Mouse (Mus musculus): ENCODE data around the gene Slc17a7. TPM values are rescaled to one million over a fixed set of nuclear protein-coding genes. Genes with fewer than 3 reads are reported as not detected.

The Slc17a7 gene
- polyA plus RNA-seq, 1 experiment from 2014 or later: 0.56 TPM

DNA sequence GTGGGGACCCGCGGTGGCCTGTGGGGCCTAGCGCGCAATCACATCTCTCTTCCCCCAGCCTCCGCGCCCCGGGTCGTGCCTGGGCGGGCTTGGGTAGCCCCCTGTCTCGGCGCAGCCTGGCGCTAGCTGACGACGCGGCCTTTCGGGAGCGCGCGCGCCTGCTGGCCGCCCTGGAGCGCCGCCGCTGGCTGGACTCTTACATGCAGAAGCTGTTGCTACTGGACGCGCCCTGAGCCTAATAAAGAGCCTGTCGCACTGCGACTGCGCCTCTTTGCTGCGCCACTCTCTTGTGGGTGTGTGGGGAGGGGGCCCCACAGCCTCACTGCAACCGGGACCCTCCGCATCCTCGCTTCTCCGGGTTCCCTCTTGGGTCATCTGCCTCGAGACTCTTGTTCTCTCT lies 17.8 kb downstream of the Slc17a7 start:
- Histone ChIP-seq H3K27me3 (replicated peaks; ENCODE audit: insufficient read depth, low read length) (peaks cover 73% of the 10 kb centered on the region), H3K36me3 (ENCODE audit: insufficient read depth, low read length) (no peaks in the 10 kb centered on the region), H3K4me1 (ENCODE audit: insufficient read depth, low read depth, low read length) (peaks cover 4% of the 10 kb centered on the region; the same call in 1 of the 2 replicates), H3K9me3 (ENCODE audit: low read length) (no peaks in the 10 kb centered on the region), H3K4me2 (replicated peaks; ENCODE audit: low read depth, low read length) (no peak overlapping the region), H3K27ac (ENCODE audit: low read length) (no peak overlapping the region), H3K4me3 (ENCODE audit: low read depth, low read length) (no peak overlapping the region), H3K9ac (replicated peaks; ENCODE audit: low read depth) (no peak overlapping the region)
- ATAC-seq (0 out of 2 replicates have a peak, but pooled peaks have one; percentile 13), DNase-seq (ENCODE audit: low spot score) (no peak)
- TF ChIP-seq EP300 (IDR thresholded peaks at IDR 0.05) (no peak), CTCF (IDR thresholded peaks at IDR 0.05) (peak; percentile 39)
- WGBS: 6% methylated on average over 30 of the region's 35 CpGs

GRCm38 (mm10) chr7:45182199-45182601 lies 18.5 kb downstream of the Slc17a7 start:
- H3K27ac ChIP-seq (ENCODE audit: low read length): no peak overlapping the region
- H3K27me3 ChIP-seq (replicated peaks; ENCODE audit: insufficient read depth, low read length): peaks cover 67% of the 10 kb centered on the region
- ATAC-seq (peak; percentile 97), DNase-seq (ENCODE audit: low spot score) (peak; percentile 96)
- no peak overlapping the region for H3K9ac ChIP-seq (replicated peaks; ENCODE audit: low read depth)
- under 1% methylated on average over 33 of the region's 34 CpGs for WGBS
- TF ChIP-seq EP300 (IDR thresholded peaks at IDR 0.05) (no peak), CTCF (IDR thresholded peaks at IDR 0.05) (no peak)
- H3K4me2 ChIP-seq (replicated peaks; ENCODE audit: low read depth, low read length): peak overlapping the region; percentile 54
- peak overlapping the region; percentile 25 for H3K4me3 ChIP-seq (ENCODE audit: low read depth, low read length)
- no peaks in the 10 kb centered on the region for H3K36me3 ChIP-seq (ENCODE audit: insufficient read depth, low read length)
- H3K4me1 ChIP-seq (ENCODE audit: insufficient read depth, low read depth, low read length): peaks cover 4% of the 10 kb centered on the region; the same call in 1 of the 2 replicates
- no peaks in the 10 kb centered on the region for H3K9me3 ChIP-seq (ENCODE audit: low read length)

- 11% methylated on average over 11 of the region's 11 CpGs for whole genome bisulfite sequencing
- Histone ChIP-seq H3K9me3 (ENCODE audit: low read length) (no peaks in the 10 kb centered on the region), H3K27ac (ENCODE audit: low read length) (no peak overlapping the region), H3K4me2 (replicated peaks; ENCODE audit: low read depth, low read length) (peak overlapping the region; percentile 54), H3K27me3 (replicated peaks; ENCODE audit: insufficient read depth, low read length) (peaks cover 63% of the 10 kb centered on the region), H3K9ac (replicated peaks; ENCODE audit: low read depth) (no peak overlapping the region), H3K36me3 (ENCODE audit: insufficient read depth, low read length) (no peaks in the 10 kb centered on the region), H3K4me3 (ENCODE audit: low read depth, low read length) (peak overlapping the region; percentile 25), H3K4me1 (ENCODE audit: insufficient read depth, low read depth, low read length) (peaks cover 4% of the 10 kb centered on the region; the same call in 1 of the 2 replicates)
- DNase-seq (ENCODE audit: low spot score): no peak
- TF ChIP-seq EP300 (IDR thresholded peaks at IDR 0.05): no peak
- peak; percentile 16 for TF ChIP-seq CTCF (IDR thresholded peaks at IDR 0.05)
- ATAC-seq: peak; percentile 34; the same call in 1 of the 2 replicates
Observed at GRCm38 (mm10) chr7:45182606-45183005, 18.9 kb downstream of the Slc17a7 start.

DNA sequence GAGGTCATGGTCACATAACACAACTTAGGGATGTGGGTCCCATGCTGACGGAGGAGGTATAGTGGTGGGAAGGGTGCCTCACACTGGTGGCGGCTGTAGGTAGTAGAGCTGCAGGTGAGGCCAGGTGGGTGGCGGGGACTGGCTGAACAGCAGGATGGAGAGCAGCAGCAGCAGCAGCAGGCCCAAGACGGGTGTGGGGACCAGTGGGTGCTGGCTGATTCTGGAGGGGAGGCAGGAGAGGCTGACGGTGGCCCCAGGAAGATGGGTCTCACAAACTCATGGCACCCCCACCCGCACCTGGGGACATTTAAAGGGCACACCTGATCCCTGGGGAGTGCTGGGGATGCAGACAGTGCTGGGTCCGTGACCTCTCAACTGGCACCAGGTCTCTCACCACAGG lies 19.9 kb downstream of the Slc17a7 start:
- Histone ChIP-seq H3K4me2 (replicated peaks; ENCODE audit: low read depth, low read length) (no peak overlapping the region), H3K9me3 (ENCODE audit: low read length) (no peaks in the 10 kb centered on the region), H3K27me3 (replicated peaks; ENCODE audit: insufficient read depth, low read length) (peaks cover 59% of the 10 kb centered on the region), H3K4me3 (ENCODE audit: low read depth, low read length) (no peak overlapping the region), H3K27ac (ENCODE audit: low read length) (no peak overlapping the region), H3K9ac (replicated peaks; ENCODE audit: low read depth) (no peak overlapping the region), H3K36me3 (ENCODE audit: insufficient read depth, low read length) (no peaks in the 10 kb centered on the region), H3K4me1 (ENCODE audit: insufficient read depth, low read depth, low read length) (peaks cover 4% of the 10 kb centered on the region; the same call in 1 of the 2 replicates)
- DNase-seq (ENCODE audit: low spot score) (no peak), ATAC-seq (no peak)
- WGBS: 54% methylated on average over 7 of the region's 7 CpGs
- TF ChIP-seq EP300 (IDR thresholded peaks at IDR 0.05) (no peak), CTCF (IDR thresholded peaks at IDR 0.05) (no peak)

DNA sequence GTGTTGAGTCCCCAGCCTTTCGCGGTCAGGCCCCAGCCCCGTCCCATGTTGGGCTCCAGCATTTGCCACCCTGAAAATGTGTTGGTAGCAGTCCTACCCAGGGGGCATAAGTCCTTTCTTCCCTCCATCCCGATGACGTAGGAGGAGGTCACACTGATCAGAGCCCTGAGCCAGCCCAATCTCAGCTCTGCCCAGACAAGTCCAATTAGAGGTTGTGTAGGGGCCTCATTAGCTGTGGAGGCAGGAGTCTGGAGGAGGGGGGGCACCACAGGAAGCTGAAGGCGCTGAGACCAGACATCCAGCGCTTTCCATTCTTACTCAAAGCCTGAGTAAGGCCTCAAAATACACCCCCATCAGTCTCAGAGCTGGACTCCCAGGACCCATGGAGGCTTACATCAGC lies 22.2 kb downstream of the Slc17a7 start:
- 72% methylated on average over 7 of the region's 7 CpGs for WGBS
- H3K27me3 ChIP-seq (replicated peaks; ENCODE audit: insufficient read depth, low read length): peaks cover 39% of the 10 kb centered on the region

GRCm38 (mm10) chr7:45189600-45189999 lies 25.9 kb downstream of the Slc17a7 start:
- TF ChIP-seq CTCF (IDR thresholded peaks at IDR 0.05) (no peak), EP300 (IDR thresholded peaks at IDR 0.05) (no peak)
- peaks cover 10% of the 10 kb centered on the region for H3K27me3 ChIP-seq (replicated peaks; ENCODE audit: insufficient read depth, low read length)
- WGBS: 41% methylated on average over 16 of the region's 16 CpGs

More for the DNA sequence above, 22.2 kb downstream of the Slc17a7 start:
- H3K36me3 ChIP-seq (ENCODE audit: insufficient read depth, low read length): no peaks in the 10 kb centered on the region
- H3K4me3 ChIP-seq (ENCODE audit: low read depth, low read length): no peak overlapping the region
- TF ChIP-seq EP300 (IDR thresholded peaks at IDR 0.05) (no peak), CTCF (IDR thresholded peaks at IDR 0.05) (no peak)
- H3K9ac ChIP-seq (replicated peaks; ENCODE audit: low read depth): no peak overlapping the region
- no peak overlapping the region for H3K4me2 ChIP-seq (replicated peaks; ENCODE audit: low read depth, low read length)
- H3K4me1 ChIP-seq (ENCODE audit: insufficient read depth, low read depth, low read length): peaks cover 4% of the 10 kb centered on the region; the same call in 1 of the 2 replicates
- ATAC-seq (no peak), DNase-seq (ENCODE audit: low spot score) (no peak)
- H3K27ac ChIP-seq (ENCODE audit: low read length): no peak overlapping the region
- H3K9me3 ChIP-seq (ENCODE audit: low read length): no peaks in the 10 kb centered on the region

GRCm38 (mm10) chr7:45190186-45190585 lies 26.4 kb downstream of the Slc17a7 start:
- no peak for ATAC-seq
- H3K4me3 ChIP-seq (ENCODE audit: low read depth, low read length): no peak overlapping the region

More at GRCm38 (mm10) chr7:45189600-45189999, 25.9 kb downstream of the Slc17a7 start:
- no peak overlapping the region for H3K4me3 ChIP-seq (ENCODE audit: low read depth, low read length)
- no peaks in the 10 kb centered on the region for H3K9me3 ChIP-seq (ENCODE audit: low read length)
- no peak overlapping the region for H3K27ac ChIP-seq (ENCODE audit: low read length)
- H3K4me2 ChIP-seq (replicated peaks; ENCODE audit: low read depth, low read length): no peak overlapping the region
- no peak overlapping the region for H3K9ac ChIP-seq (replicated peaks; ENCODE audit: low read depth)
- H3K36me3 ChIP-seq (ENCODE audit: insufficient read depth, low read length): no peaks in the 10 kb centered on the region
- H3K4me1 ChIP-seq (ENCODE audit: insufficient read depth, low read depth, low read length): no peaks in the 10 kb centered on the region
- DNase-seq (ENCODE audit: low spot score) (no peak), ATAC-seq (no peak)

More at GRCm38 (mm10) chr7:45190186-45190585, 26.4 kb downstream of the Slc17a7 start:
- Histone ChIP-seq H3K9me3 (ENCODE audit: low read length) (no peaks in the 10 kb centered on the region), H3K36me3 (ENCODE audit: insufficient read depth, low read length) (no peaks in the 10 kb centered on the region), H3K27me3 (replicated peaks; ENCODE audit: insufficient read depth, low read length) (peaks cover 10% of the 10 kb centered on the region), H3K27ac (ENCODE audit: low read length) (no peak overlapping the region), H3K4me1 (ENCODE audit: insufficient read depth, low read depth, low read length) (no peaks in the 10 kb centered on the region), H3K9ac (replicated peaks; ENCODE audit: low read depth) (no peak overlapping the region), H3K4me2 (replicated peaks; ENCODE audit: low read depth, low read length) (no peak overlapping the region)
- TF ChIP-seq EP300 (IDR thresholded peaks at IDR 0.05): no peak
- TF ChIP-seq CTCF (IDR thresholded peaks at IDR 0.05): no peak
- DNase-seq (ENCODE audit: low spot score): no peak
- WGBS: 87% methylated on average over 6 of the region's 6 CpGs
